Mouse (Mus musculus): ENCODE results near the gene Trim34b.
"Not testable (repeated sequence)": the region's sequence is repeated elsewhere in the genome, so short reads cannot be mapped to it uniquely, and the experiment has no call there.

Gene Trim34b

GRCm38 (mm10) chr7:104329171-104329570, at the start of gene Trim34b:
Gene Trim34b (plus strand): TSS chr7:104329471.
- not testable (repeated sequence) for DNase-seq (ENCODE audit: low read depth, low spot score)

- DNase-seq (ENCODE audit: low read depth, low spot score): peak; percentile 74
These were observed 41.5 kb upstream of the Trim34b start, which contains the start of gene Trim5 for GRCm38 (mm10) chr7:104287576-104288443. Gene Trim5 (minus strand): TSS chr7:104288094.

DNA sequence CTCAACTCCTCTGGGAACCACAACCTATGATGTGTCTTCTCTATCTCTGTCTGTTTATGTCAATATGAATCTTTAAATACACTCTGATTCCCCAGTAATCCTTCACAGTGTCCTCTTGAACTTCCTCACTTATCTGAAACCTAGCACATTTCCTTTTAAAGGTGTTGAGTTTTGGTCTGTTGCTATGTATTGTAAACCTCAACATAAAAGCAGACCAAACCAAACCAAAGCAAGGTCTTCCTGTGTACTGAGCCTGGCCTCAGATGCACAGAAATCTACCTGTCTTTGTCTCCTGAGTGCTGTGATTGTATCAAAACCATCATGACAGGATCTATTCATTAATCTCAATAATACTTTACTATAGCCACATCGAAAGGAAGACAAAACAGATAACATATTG, 38.6 kb upstream of the Trim34b start:
- peak; percentile 80 for DNase-seq (ENCODE audit: low read depth, low spot score)

DNA sequence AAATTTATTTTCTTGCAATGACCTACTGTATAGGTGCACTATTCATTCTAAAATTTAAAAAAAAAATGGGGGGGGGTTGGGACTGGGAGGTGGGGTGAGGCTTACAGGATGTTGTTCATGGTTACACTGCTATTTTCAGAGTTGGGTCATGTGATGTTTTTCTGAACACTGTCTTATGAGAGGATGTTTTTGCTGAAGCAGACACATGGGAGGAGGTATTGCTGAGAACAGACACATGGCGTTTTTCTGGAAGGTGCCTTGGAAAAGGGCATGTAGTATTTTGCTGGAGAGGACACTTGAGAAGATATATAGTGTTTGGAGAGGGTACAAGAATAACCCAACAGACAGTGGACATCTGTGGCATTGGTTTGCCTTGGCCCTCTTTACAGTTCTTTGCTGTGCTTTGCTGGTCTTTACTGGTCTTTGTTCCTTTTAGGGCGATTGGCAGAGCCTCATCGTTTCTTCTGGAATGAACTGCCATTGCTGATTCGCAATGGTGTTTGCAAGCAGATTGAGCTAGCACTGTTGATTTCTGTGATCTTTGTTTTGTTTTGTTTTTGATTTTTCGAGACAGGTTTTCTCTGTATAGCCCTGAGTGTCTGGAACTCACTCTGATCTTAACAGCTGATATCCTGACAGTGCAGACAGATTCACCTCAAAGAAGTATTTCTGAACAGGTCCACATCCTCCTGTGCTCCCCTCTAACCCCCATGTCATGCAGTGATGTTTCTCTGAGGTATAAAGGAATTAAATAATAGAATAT, 37.5 kb upstream of the Trim34b start:
- DNase-seq (ENCODE audit: low read depth, low spot score): peak; percentile 84

GRCm38 (mm10) chr7:104314796-104315353, 14.4 kb upstream of the Trim34b start:
- DNase-seq (ENCODE audit: low read depth, low spot score): peak; percentile 81

- peak; percentile 21 for DNase-seq (ENCODE audit: low read depth, low spot score)
These were observed 13.7 kb upstream of the Trim34b start, which contains the start of gene Trim12a for GRCm38 (mm10) chr7:104315369-104316080. Gene Trim12a (minus strand): TSS chr7:104315466.

DNA sequence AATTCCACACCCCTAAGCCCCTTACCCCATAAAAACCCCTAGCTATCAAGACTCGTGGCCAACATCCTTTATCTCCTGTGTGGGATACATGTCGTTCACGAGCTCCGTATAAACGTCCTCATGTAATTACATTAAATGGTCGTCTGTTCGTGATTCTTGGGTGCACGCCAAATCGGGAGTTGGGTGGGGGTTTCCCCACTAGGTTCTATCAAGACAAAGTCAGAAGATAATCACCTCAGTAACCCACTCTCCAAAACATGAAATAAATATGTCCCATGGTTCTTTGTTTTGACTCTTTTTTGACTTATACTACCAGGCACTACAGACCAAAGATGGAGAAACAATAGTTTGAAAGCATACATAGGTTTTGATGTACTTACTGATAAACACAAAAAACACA, 7.2 kb upstream of the Trim34b start:
- DNase-seq (ENCODE audit: low read depth, low spot score): peak; percentile 12

DNA sequence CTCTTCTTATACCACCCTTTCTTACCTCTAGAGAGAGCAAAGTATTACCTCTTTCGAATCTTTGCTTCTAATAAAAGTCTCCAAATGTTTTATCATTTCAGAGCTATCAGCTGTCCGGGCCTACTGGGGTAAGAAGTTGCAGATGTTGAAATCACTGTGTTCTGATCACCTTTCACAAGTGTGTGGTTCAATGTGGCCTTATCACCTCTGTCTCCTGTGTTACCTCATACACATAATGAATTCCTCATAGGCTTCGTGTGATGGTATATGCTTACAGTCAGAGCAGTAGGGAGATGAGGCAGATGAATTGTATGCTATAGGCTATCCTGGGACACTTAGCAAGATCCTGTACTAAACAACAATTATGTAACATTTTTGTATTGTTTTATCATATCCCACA, 6.3 kb downstream of the Trim34b start:
- not testable (repeated sequence) for DNase-seq (ENCODE audit: low read depth, low spot score)

- DNase-seq (ENCODE audit: low read depth, low spot score): not testable (repeated sequence)
These were observed 11.5 kb downstream of the Trim34b start for GRCm38 (mm10) chr7:104340744-104341143.

DNA sequence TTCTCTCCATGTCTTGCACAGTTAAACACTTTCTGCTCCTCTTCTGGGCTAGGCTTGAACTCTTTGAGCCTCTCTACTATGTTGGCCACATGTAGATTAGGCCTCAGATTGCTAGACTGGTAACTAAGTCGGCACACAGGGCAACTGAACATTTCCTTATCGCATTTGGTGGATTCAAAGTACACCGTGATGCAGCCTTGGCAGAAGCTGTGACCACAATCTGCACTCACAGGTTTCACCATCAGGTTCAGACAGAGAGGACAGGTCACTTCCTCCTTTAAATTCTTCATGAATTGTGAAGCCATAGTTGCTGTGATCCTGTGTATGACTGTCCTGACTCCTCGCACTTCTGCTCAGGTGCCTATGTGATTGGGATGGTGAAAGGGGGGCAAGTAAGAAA, 18.8 kb downstream of the Trim34b start:
- DNase-seq (ENCODE audit: low read depth, low spot score): not testable (repeated sequence)

DNA sequence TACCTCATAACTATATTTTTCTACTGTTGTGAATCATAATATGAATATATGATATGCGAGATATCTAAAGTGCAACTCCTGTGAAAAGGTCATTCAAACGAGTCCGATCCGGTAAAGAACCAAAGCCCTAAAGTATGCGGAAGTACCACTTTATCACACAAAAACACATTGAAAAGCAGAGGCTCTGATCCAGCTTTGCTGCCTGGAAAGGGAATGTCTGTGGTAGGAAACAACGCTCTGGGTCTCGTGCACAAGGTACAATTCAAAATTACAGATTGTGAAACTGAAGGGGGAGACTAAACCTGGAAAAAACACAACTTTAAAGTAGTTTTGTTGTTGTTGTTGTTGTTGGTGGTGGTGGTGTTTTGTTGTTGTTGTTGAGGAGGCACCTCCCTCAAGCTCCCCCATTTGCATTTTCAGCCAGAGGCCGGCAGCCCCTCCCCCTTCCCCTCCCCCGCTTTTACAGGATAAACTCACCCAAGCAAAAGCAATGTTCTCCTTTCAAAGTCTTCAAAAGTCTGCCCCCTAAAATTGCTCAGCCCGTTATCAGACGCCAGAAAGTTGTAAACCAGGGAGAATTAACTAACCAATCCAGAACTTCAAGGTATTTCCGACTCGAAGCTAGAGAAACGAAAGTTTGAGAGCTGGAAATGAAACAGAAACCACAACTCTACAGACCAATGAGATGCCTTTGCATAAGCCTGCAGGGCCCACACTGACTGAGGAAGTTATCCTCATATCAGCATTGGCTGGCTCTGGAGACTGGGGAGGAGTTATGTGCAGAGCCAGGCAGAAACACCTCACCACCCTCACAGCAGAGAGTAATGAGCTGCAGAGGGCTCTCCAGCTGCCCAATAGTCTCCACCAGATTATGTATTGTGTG, 23.7 kb downstream of the Trim34b start, which contains the start of gene Trim12c:
TSS of gene Trim12c (minus strand) at position 646 of the 883 bp plus-strand sequence.
- peak; percentile 94 for DNase-seq (ENCODE audit: low read depth, low spot score)

- DNase-seq (ENCODE audit: low read depth, low spot score): no peak
These were observed 24.3 kb downstream of the Trim34b start for GRCm38 (mm10) chr7:104353600-104353967.

- no peak for DNase-seq (ENCODE audit: low read depth, low spot score)
These were observed 37.1 kb downstream of the Trim34b start for GRCm38 (mm10) chr7:104366339-104366738.

DNA sequence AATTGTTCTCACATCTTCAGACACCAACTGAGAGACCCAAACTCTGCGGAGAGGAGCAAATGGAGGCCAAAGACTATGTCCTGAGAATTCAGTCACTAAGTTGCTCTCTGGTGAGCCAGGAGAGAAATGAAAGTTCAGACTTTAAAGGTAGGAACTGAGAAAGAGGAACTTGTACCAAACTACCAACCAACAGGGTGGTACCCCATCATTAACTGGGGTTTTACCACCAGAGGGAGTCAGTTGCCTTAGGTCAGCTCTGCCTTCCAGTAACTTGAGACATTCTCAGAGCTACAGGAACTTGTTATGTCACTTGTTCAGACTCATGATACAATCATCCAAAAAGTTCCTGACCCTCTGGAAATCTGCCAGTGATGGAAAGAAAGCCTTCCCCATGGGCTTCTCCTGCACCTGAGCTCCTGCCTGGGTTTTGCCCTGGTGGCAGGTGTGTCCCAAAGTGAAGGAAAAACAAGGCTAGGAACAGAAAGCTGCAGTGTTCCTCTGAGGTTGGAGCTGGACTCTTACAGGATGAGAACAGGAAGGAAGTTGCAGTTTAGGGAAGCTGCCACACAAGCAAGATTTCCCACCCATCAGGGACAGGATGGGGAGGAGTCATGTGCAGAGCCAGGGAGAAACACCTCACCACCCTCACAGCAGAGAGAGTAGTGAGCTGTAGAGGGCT, 40.6 kb downstream of the Trim34b start, which contains the start of gene Trim30b:
TSS of gene Trim30b (minus strand) at position 149 of the 679 bp plus-strand sequence.
- DNase-seq (ENCODE audit: low read depth, low spot score): peak; percentile 63

Data from CD4-positive helper T cell, adult 2 months (primary cell).